Mouse (Mus musculus) midbrain, embryonic 15.5 days (tissue): ENCODE data around the gene Astn2. TPM values are rescaled to one million over a fixed set of nuclear protein-coding genes. Genes with fewer than 3 reads are reported as not detected.

ENCODE experiments used
- ATAC-seq: fragments of 200-750 bp; cut with Nextera tagmentation; replicated peaks from 2 replicates; pipeline ENCODE4 v1.8.0; 2017; ENCODE audit warnings: moderate TSS enrichment
- H3K27ac ChIP-seq: fragments of 300-500 bp; sonication (generic); 2 replicates; pipeline ENCODE4 v1.5.1; 2015; ENCODE audit warnings: mild to moderate bottlenecking, inconsistent platforms
- H3K27me3 ChIP-seq: fragments of 300-500 bp; sonication (generic); replicated peaks from 2 replicates; pipeline ENCODE4 v1.6.1; 2015; ENCODE audit warnings: inconsistent platforms
- H3K36me3 ChIP-seq: fragments of 300-500 bp; sonication (generic); replicated peaks from 2 replicates; pipeline ENCODE4 v1.6.1; 2015; ENCODE audit warnings: inconsistent platforms
- H3K4me1 ChIP-seq: fragments of 300-500 bp; sonication (generic); 2 replicates; pipeline ENCODE4 v1.6.1; 2015; ENCODE audit warnings: inconsistent platforms
- H3K4me2 ChIP-seq: fragments of 300-500 bp; sonication (generic); 2 replicates; pipeline ENCODE4 v1.6.1; 2015; ENCODE audit warnings: inconsistent platforms, mild to moderate bottlenecking, moderate library complexity
- H3K4me3 ChIP-seq: fragments of 300-500 bp; sonication (generic); 2 replicates; pipeline ENCODE4 v1.5.1; 2015; ENCODE audit warnings: mild to moderate bottlenecking, inconsistent platforms
- H3K9ac ChIP-seq: fragments of 300-500 bp; sonication (generic); 2 replicates; pipeline ENCODE4 v1.6.1; 2015; ENCODE audit warnings: mild to moderate bottlenecking, inconsistent platforms
- H3K9me3 ChIP-seq: fragments of 300-500 bp; sonication (generic); 2 replicates; pipeline ENCODE4 v1.6.1; 2016; ENCODE audit warnings: inconsistent platforms
- WGBS: fragments of 180-500 bp; shearing (Covaris S2); methylation state at CpG from one replicate; pipeline ENCODE4 v1.1.7; 2015; ENCODE audit warnings: mixed read lengths; 5-methylcytosine and 5-hydroxymethylcytosine counted together
- polyA plus RNA-seq: library from polyadenylated mRNA; unstranded; fragments of >200 nt; fragmentation: Nextera tagmentation; extraction: Ambion mirVana; gene quantifications from 2 replicates; pipeline ENCODE4 v1.2.1, GENCODE M21; 2015

The Astn2 gene
- polyA plus RNA-seq, 1 experiment from 2014 or later, result 4.0 TPM

GRCm38 (mm10) chr4:65874236-65874781 lies 530.1 kb downstream of the Astn2 start:
- 91% methylated on average over 2 of the region's 2 CpGs for WGBS
- Histone ChIP-seq H3K4me2 (no peak overlapping the region), H3K9me3 (no peaks in the 10 kb centered on the region), H3K4me1 (no peaks in the 10 kb centered on the region), H3K27ac (no peak overlapping the region), H3K4me3 (no peak overlapping the region), H3K9ac (no peak overlapping the region), H3K27me3 (no peaks in the 10 kb centered on the region), H3K36me3 (no peaks in the 10 kb centered on the region)
- no peak for ATAC-seq

- Histone ChIP-seq H3K9ac (no peak overlapping the region), H3K9me3 (no peaks in the 10 kb centered on the region), H3K27ac (no peak overlapping the region), H3K4me3 (no peak overlapping the region), H3K4me2 (no peak overlapping the region), H3K27me3 (no peaks in the 10 kb centered on the region), H3K4me1 (no peaks in the 10 kb centered on the region), H3K36me3 (no peaks in the 10 kb centered on the region)
- ATAC-seq, result no peak
Measured at GRCm38 (mm10) chr4:65864551-65864950, 539.9 kb downstream of the Astn2 start.

- no peak overlapping the region for H3K4me2 ChIP-seq
- no peaks in the 10 kb centered on the region for H3K9me3 ChIP-seq
- H3K4me3 ChIP-seq, result no peak overlapping the region
- 85% methylated on average over 2 of the region's 2 CpGs for WGBS
- H3K9ac ChIP-seq, result no peak overlapping the region
- peaks cover 13% of the 10 kb centered on the region for H3K27me3 ChIP-seq
- H3K36me3 ChIP-seq, result no peaks in the 10 kb centered on the region
- no peak for ATAC-seq
- no peak overlapping the region for H3K27ac ChIP-seq
- peaks cover 14% of the 10 kb centered on the region for H3K4me1 ChIP-seq
Measured at GRCm38 (mm10) chr4:65843191-65843590, 561.2 kb downstream of the Astn2 start.

GRCm38 (mm10) chr4:65839550-65840000 lies 564.8 kb downstream of the Astn2 start:
- Histone ChIP-seq H3K4me2 (no peak overlapping the region), H3K27ac (0 out of 2 replicates have a peak overlapping the region, but pooled peaks have one; percentile 34), H3K9me3 (no peaks in the 10 kb centered on the region), H3K27me3 (peaks cover 22% of the 10 kb centered on the region), H3K9ac (no peak overlapping the region), H3K4me1 (peaks cover 14% of the 10 kb centered on the region), H3K36me3 (no peaks in the 10 kb centered on the region), H3K4me3 (no peak overlapping the region)
- WGBS, result 9% methylated on average over 9 of the region's 9 CpGs
- peak; percentile 90 for ATAC-seq

GRCm38 (mm10) chr4:65838781-65839180 lies 565.6 kb downstream of the Astn2 start:
- no peaks in the 10 kb centered on the region for H3K36me3 ChIP-seq
- H3K4me1 ChIP-seq, result peaks cover 14% of the 10 kb centered on the region
- no peak overlapping the region for H3K9ac ChIP-seq
- WGBS, result 63% methylated on average over 4 of the region's 4 CpGs
- H3K27ac ChIP-seq, result no peak overlapping the region
- peaks cover 22% of the 10 kb centered on the region for H3K27me3 ChIP-seq
- H3K4me3 ChIP-seq, result no peak overlapping the region
- no peaks in the 10 kb centered on the region for H3K9me3 ChIP-seq
- ATAC-seq, result 0 out of 2 replicates have a peak, but pooled peaks have one; percentile 17
- no peak overlapping the region for H3K4me2 ChIP-seq

GRCm38 (mm10) chr4:65832971-65833370 lies 571.4 kb downstream of the Astn2 start:
- H3K9ac ChIP-seq, result no peak overlapping the region
- 93% methylated on average over 1 of the region's 1 CpGs for WGBS
- H3K27me3 ChIP-seq, result peaks cover 27% of the 10 kb centered on the region
- H3K4me2 ChIP-seq, result no peak overlapping the region
- no peaks in the 10 kb centered on the region for H3K36me3 ChIP-seq
- H3K4me3 ChIP-seq, result no peak overlapping the region
- no peaks in the 10 kb centered on the region for H3K4me1 ChIP-seq
- no peak for ATAC-seq
- no peaks in the 10 kb centered on the region for H3K9me3 ChIP-seq
- no peak overlapping the region for H3K27ac ChIP-seq

- WGBS, result 92% methylated on average over 3 of the region's 3 CpGs
- Histone ChIP-seq H3K9me3 (no peaks in the 10 kb centered on the region), H3K4me3 (no peak overlapping the region), H3K36me3 (no peaks in the 10 kb centered on the region), H3K27ac (no peak overlapping the region), H3K9ac (no peak overlapping the region), H3K4me2 (no peak overlapping the region), H3K4me1 (no peaks in the 10 kb centered on the region), H3K27me3 (peaks cover 25% of the 10 kb centered on the region)
- ATAC-seq, result no peak
Measured at GRCm38 (mm10) chr4:65831872-65832271, 572.5 kb downstream of the Astn2 start.

GRCm38 (mm10) chr4:65830495-65830894 lies 573.9 kb downstream of the Astn2 start:
- ATAC-seq, result no peak
- Histone ChIP-seq H3K4me2 (no peak overlapping the region), H3K4me1 (no peaks in the 10 kb centered on the region), H3K9me3 (no peaks in the 10 kb centered on the region), H3K36me3 (no peaks in the 10 kb centered on the region), H3K27me3 (peaks cover 17% of the 10 kb centered on the region), H3K4me3 (no peak overlapping the region), H3K9ac (no peak overlapping the region), H3K27ac (no peak overlapping the region)
- 5% methylated on average over 3 of the region's 3 CpGs for WGBS

GRCm38 (mm10) chr4:65821070-65821469 lies 583.3 kb downstream of the Astn2 start:
- H3K4me1 ChIP-seq, result peaks cover 8% of the 10 kb centered on the region
- no peaks in the 10 kb centered on the region for H3K9me3 ChIP-seq
- H3K4me2 ChIP-seq, result no peak overlapping the region
- no peak overlapping the region for H3K9ac ChIP-seq
- H3K4me3 ChIP-seq, result no peak overlapping the region
- no peak for ATAC-seq
- no peaks in the 10 kb centered on the region for H3K27me3 ChIP-seq
- H3K27ac ChIP-seq, result no peak overlapping the region
- H3K36me3 ChIP-seq, result no peaks in the 10 kb centered on the region
- 70% methylated on average over 2 of the region's 2 CpGs for WGBS

GRCm38 (mm10) chr4:65820236-65820635 lies 584.2 kb downstream of the Astn2 start:
- H3K9ac ChIP-seq, result no peak overlapping the region
- ATAC-seq, result peak; percentile 80
- no peaks in the 10 kb centered on the region for H3K9me3 ChIP-seq
- no peak overlapping the region for H3K27ac ChIP-seq
- no peak overlapping the region for H3K4me3 ChIP-seq
- H3K4me1 ChIP-seq, result peaks cover 8% of the 10 kb centered on the region
- H3K36me3 ChIP-seq, result no peaks in the 10 kb centered on the region
- no peaks in the 10 kb centered on the region for H3K27me3 ChIP-seq
- no peak overlapping the region for H3K4me2 ChIP-seq
- WGBS, result 33% methylated on average over 2 of the region's 2 CpGs

- no peaks in the 10 kb centered on the region for H3K36me3 ChIP-seq
- ATAC-seq, result peak; percentile 55; the same call in 1 of the 2 replicates
- H3K4me2 ChIP-seq, result no peak overlapping the region
- H3K27ac ChIP-seq, result no peak overlapping the region
- no peak overlapping the region for H3K9ac ChIP-seq
- 56% methylated on average over 3 of the region's 3 CpGs for WGBS
- H3K4me1 ChIP-seq, result peaks cover 8% of the 10 kb centered on the region
- no peaks in the 10 kb centered on the region for H3K9me3 ChIP-seq
- H3K4me3 ChIP-seq, result no peak overlapping the region
- H3K27me3 ChIP-seq, result no peaks in the 10 kb centered on the region
Measured at GRCm38 (mm10) chr4:65819835-65820234, 584.6 kb downstream of the Astn2 start.

- Histone ChIP-seq H3K36me3 (no peaks in the 10 kb centered on the region), H3K4me1 (no peaks in the 10 kb centered on the region), H3K27me3 (no peaks in the 10 kb centered on the region), H3K27ac (no peak overlapping the region), H3K9me3 (no peaks in the 10 kb centered on the region), H3K9ac (no peak overlapping the region), H3K4me3 (no peak overlapping the region), H3K4me2 (no peak overlapping the region)
- no peak for ATAC-seq
- WGBS, result 79% methylated on average over 2 of the region's 2 CpGs
Measured at GRCm38 (mm10) chr4:65814176-65814535, 590.3 kb downstream of the Astn2 start.

- Histone ChIP-seq H3K27ac (no peak overlapping the region), H3K9ac (no peak overlapping the region), H3K4me2 (no peak overlapping the region), H3K4me1 (no peaks in the 10 kb centered on the region), H3K27me3 (no peaks in the 10 kb centered on the region), H3K9me3 (no peaks in the 10 kb centered on the region), H3K36me3 (no peaks in the 10 kb centered on the region), H3K4me3 (no peak overlapping the region)
- WGBS, result 90% methylated on average over 1 of the region's 1 CpGs
- ATAC-seq, result no peak
Measured at GRCm38 (mm10) chr4:65813500-65814175, 590.8 kb downstream of the Astn2 start.
